Mouse (Mus musculus) G1E (cell line): ENCODE measurements around the gene Rnf126. TPM values are rescaled to one million over a fixed set of nuclear protein-coding genes. Genes with fewer than 3 reads are reported as not detected.

Source experiments
- ATAC-seq: 2 replicates; pipeline ENCODE4 v1.8.0; 2016; ENCODE audit warnings: mild to moderate bottlenecking; ENCODE audit not compliant: insufficient number of reproducible peaks, poor library complexity, low FRiP score, severe bottlenecking; ENCODE audit errors: extremely low read depth
- DNase-seq: peaks from one replicate; pipeline ENCODE4 v3.0.0; 2012; ENCODE audit warnings: low spot score
- H3K27me3 ChIP-seq: 2 replicates; pipeline ENCODE4 v1.6.1; 2012; ENCODE audit warnings: mild to moderate bottlenecking, low read length, inconsistent platforms; ENCODE audit not compliant: insufficient read depth
- H3K36me3 ChIP-seq: replicated peaks from 2 replicates; pipeline ENCODE3; 2012; ENCODE audit warnings: mild to moderate bottlenecking, inconsistent platforms
- H3K4me1 ChIP-seq: 2 replicates; pipeline ENCODE4 v1.6.1; 2012; ENCODE audit warnings: low read depth, low read length, inconsistent platforms, mixed read lengths; ENCODE audit not compliant: insufficient read depth
- H3K4me3 ChIP-seq: 2 replicates; pipeline ENCODE4 v1.5.1; 2012; ENCODE audit warnings: low read depth, mild to moderate bottlenecking, inconsistent platforms, low read length, moderate library complexity, mixed read lengths
- H3K9me3 ChIP-seq: replicated peaks from 2 replicates; pipeline ENCODE4 v1.6.1; 2012; ENCODE audit warnings: inconsistent platforms
- CTCF ChIP-seq: IDR thresholded peaks from 2 replicates; pipeline ENCODE4 v1.5.1; 2012; ENCODE audit warnings: low read depth, low read length, inconsistent platforms, mixed read lengths
- GATA1 ChIP-seq: IDR thresholded peaks from 2 replicates; pipeline ENCODE4 v1.6.1; 2012; ENCODE audit warnings: borderline replicate concordance, low read length, inconsistent platforms, mixed read lengths
- GATA2 ChIP-seq: IDR thresholded peaks from 2 replicates; pipeline ENCODE4 v1.6.1; 2012; ENCODE audit warnings: low read depth, low read length, inconsistent platforms, borderline replicate concordance
- POLR2AphosphoS5 ChIP-seq: IDR thresholded peaks from 2 replicates; pipeline ENCODE4 v1.6.1; 2012; ENCODE audit warnings: low read depth, low read length, inconsistent platforms; ENCODE audit not compliant: insufficient replicate concordance
- TAL1 ChIP-seq: conservative IDR thresholded peaks from 2 replicates; pipeline ENCODE4 v1.6.1; 2012; ENCODE audit warnings: low read depth, low read length, inconsistent platforms, mixed read lengths
- polyA plus RNA-seq: library from polyadenylated mRNA; stranded (reverse); fragments of >175 nt; gene quantifications from 2 replicates; pipeline ENCODE4 v1.2.3, GENCODE M21; 2012
- total RNA-seq, 2 experiments: library from RNA; stranded (forward) in 1 of 2; stranded (reverse) in 1 of 2; fragments of 200-1000 nt in 1 of 2; fragments of >200 nt in 1 of 2; fragmentation: Nextera tagmentation in 1 of 2; gene quantifications; 2 replicates each; pipeline ENCODE4 v1.2.3; 2014 to 2017

Gene Rnf126
- total and polyA plus RNA-seq, 3 experiments = 23.5 to 353 (median 109) TPM

GRCm38 (mm10) chr10:79708668-79709067, 58.1 kb downstream of the Rnf126 start:
- TF ChIP-seq CTCF (no peak), TAL1 (no peak), GATA1 (no peak), GATA2 (no peak), POLR2AphosphoS5 (no peak)
- Histone ChIP-seq H3K9me3 (no peaks in the 10 kb centered on the region), H3K36me3 (peaks cover 85% of the 10 kb centered on the region), H3K4me1 (peaks cover 89% of the 10 kb centered on the region), H3K27me3 (no peaks in the 10 kb centered on the region), H3K4me3 (peak overlapping the region; percentile 66)
- no peak for DNase-seq
- ATAC-seq = no peak

Other genes with a start within 250 kb of the Rnf126 start
Only the 20 nearest of the 34 such genes appear.
- gene Shc2, start 129.0 kb downstream of the Rnf126 start, total RNA-seq (2014; fragmentation: Nextera tagmentation) = not detected in 2 replicates
- 0.05 TPM in 1 of 2 replicates, not detected in the other for gene Shc2, start 129.0 kb downstream of the Rnf126 start, total RNA-seq (2017)
- gene Shc2, start 129.0 kb downstream of the Rnf126 start, polyA plus RNA-seq = not detected in 2 replicates
- not detected in 2 replicates for gene Odf3l2, start 121.2 kb downstream of the Rnf126 start, total RNA-seq (2014; fragmentation: Nextera tagmentation)
- gene Odf3l2, start 121.2 kb downstream of the Rnf126 start, total RNA-seq (2017) = 0.11 TPM in 1 of 2 replicates, not detected in the other
- not detected in 2 replicates for gene Odf3l2, start 121.2 kb downstream of the Rnf126 start, polyA plus RNA-seq
- gene Madcam1, start 102.4 kb downstream of the Rnf126 start, total RNA-seq (2014; fragmentation: Nextera tagmentation) = not detected in 2 replicates
- gene Madcam1, start 102.4 kb downstream of the Rnf126 start, total RNA-seq (2017) = not detected in 2 replicates
- not detected in 2 replicates for gene Madcam1, start 102.4 kb downstream of the Rnf126 start, polyA plus RNA-seq
- gene Tpgs1, start 97.6 kb downstream of the Rnf126 start, total RNA-seq (2014; fragmentation: Nextera tagmentation) = 13.9 and 20.2 TPM in 2 replicates
- gene Tpgs1, start 97.6 kb downstream of the Rnf126 start, total RNA-seq (2017) = 11.6 and 15.5 TPM in 2 replicates
- gene Tpgs1, start 97.6 kb downstream of the Rnf126 start, polyA plus RNA-seq = 78.0 and 91.9 TPM in 2 replicates
- gene Cdc34, start 84.8 kb downstream of the Rnf126 start, total RNA-seq (2014; fragmentation: Nextera tagmentation) = 81.7 and 86.7 TPM in 2 replicates
- 132 and 136 TPM in 2 replicates for gene Cdc34, start 84.8 kb downstream of the Rnf126 start, total RNA-seq (2017)
- 492 and 603 TPM in 2 replicates for gene Cdc34, start 84.8 kb downstream of the Rnf126 start, polyA plus RNA-seq
- not detected in 2 replicates for gene Gzmm, start 77.9 kb downstream of the Rnf126 start, total RNA-seq (2014; fragmentation: Nextera tagmentation)
- gene Gzmm, start 77.9 kb downstream of the Rnf126 start, total RNA-seq (2017) = 0.33 and 0.46 TPM in 2 replicates
- gene Gzmm, start 77.9 kb downstream of the Rnf126 start, polyA plus RNA-seq = 0.19 and 0.28 TPM in 2 replicates
- gene Bsg, start 62.5 kb downstream of the Rnf126 start, total RNA-seq (2014; fragmentation: Nextera tagmentation) = 742 and 832 TPM in 2 replicates
- 308 and 330 TPM in 2 replicates for gene Bsg, start 62.5 kb downstream of the Rnf126 start, total RNA-seq (2017)
- 872 and 1,137 TPM in 2 replicates for gene Bsg, start 62.5 kb downstream of the Rnf126 start, polyA plus RNA-seq
- 0.29 TPM in 1 of 2 replicates, not detected in the other for gene Hcn2, start 50.3 kb downstream of the Rnf126 start, total RNA-seq (2014; fragmentation: Nextera tagmentation)
- gene Hcn2, start 50.3 kb downstream of the Rnf126 start, total RNA-seq (2017) = 0.11 and 0.17 TPM in 2 replicates
- gene Hcn2, start 50.3 kb downstream of the Rnf126 start, polyA plus RNA-seq = 0.27 and 0.47 TPM in 2 replicates
- gene Polrmt, start 20.4 kb downstream of the Rnf126 start, total RNA-seq (2014; fragmentation: Nextera tagmentation) = 44.5 and 50.5 TPM in 2 replicates
- gene Polrmt, start 20.4 kb downstream of the Rnf126 start, total RNA-seq (2017) = 16.7 and 17.1 TPM in 2 replicates
- 45.3 and 45.5 TPM in 2 replicates for gene Polrmt, start 20.4 kb downstream of the Rnf126 start, polyA plus RNA-seq
- gene Fgf22, start 11.9 kb downstream of the Rnf126 start, total RNA-seq (2014; fragmentation: Nextera tagmentation) = not detected in 2 replicates
- gene Fgf22, start 11.9 kb downstream of the Rnf126 start, total RNA-seq (2017) = 0.44 TPM in 1 of 2 replicates, not detected in the other
- not detected in 2 replicates for gene Fgf22, start 11.9 kb downstream of the Rnf126 start, polyA plus RNA-seq
- not detected in 2 replicates for gene Fstl3, start 10.3 kb upstream of the Rnf126 start, total RNA-seq (2014; fragmentation: Nextera tagmentation)
- gene Fstl3, start 10.3 kb upstream of the Rnf126 start, total RNA-seq (2017) = 0.12 and 0.22 TPM in 2 replicates
- gene Fstl3, start 10.3 kb upstream of the Rnf126 start, polyA plus RNA-seq = 0.05 TPM in 1 of 2 replicates, not detected in the other
- not detected in 2 replicates for gene Prss57, start 24.0 kb upstream of the Rnf126 start, total RNA-seq (2014; fragmentation: Nextera tagmentation)
- gene Prss57, start 24.0 kb upstream of the Rnf126 start, total RNA-seq (2017) = 0.05 TPM in 1 of 2 replicates, not detected in the other
- gene Prss57, start 24.0 kb upstream of the Rnf126 start, polyA plus RNA-seq = not detected in 2 replicates
- gene Palm, start 26.6 kb upstream of the Rnf126 start, total RNA-seq (2014; fragmentation: Nextera tagmentation) = not detected in 2 replicates
- 0.11 and 0.17 TPM in 2 replicates for gene Palm, start 26.6 kb upstream of the Rnf126 start, total RNA-seq (2017)
- 0.42 and 0.44 TPM in 2 replicates for gene Palm, start 26.6 kb upstream of the Rnf126 start, polyA plus RNA-seq
- not detected in 2 replicates for gene Misp, start 54.0 kb upstream of the Rnf126 start, total RNA-seq (2014; fragmentation: Nextera tagmentation)
- 0.33 TPM in 1 of 2 replicates, not detected in the other for gene Misp, start 54.0 kb upstream of the Rnf126 start, total RNA-seq (2017)
- gene Misp, start 54.0 kb upstream of the Rnf126 start, polyA plus RNA-seq = not detected in 2 replicates
- 333 and 387 TPM in 2 replicates for gene Ptbp1, start 87.5 kb upstream of the Rnf126 start, total RNA-seq (2014; fragmentation: Nextera tagmentation)
- gene Ptbp1, start 87.5 kb upstream of the Rnf126 start, total RNA-seq (2017) = 168 and 190 TPM in 2 replicates
- 1,117 and 1,292 TPM in 2 replicates for gene Ptbp1, start 87.5 kb upstream of the Rnf126 start, polyA plus RNA-seq
- gene Prtn3, start 107.5 kb upstream of the Rnf126 start, total RNA-seq (2014; fragmentation: Nextera tagmentation) = not detected in 2 replicates
- 0.49 TPM in 1 of 2 replicates, not detected in the other for gene Prtn3, start 107.5 kb upstream of the Rnf126 start, total RNA-seq (2017)
- 2.0 and 2.1 TPM in 2 replicates for gene Prtn3, start 107.5 kb upstream of the Rnf126 start, polyA plus RNA-seq
- gene Plppr3, start 107.7 kb upstream of the Rnf126 start, total RNA-seq (2014; fragmentation: Nextera tagmentation) = not detected in 2 replicates
- gene Plppr3, start 107.7 kb upstream of the Rnf126 start, total RNA-seq (2017) = 0.06 and 0.82 TPM in 2 replicates
- 0.13 and 0.20 TPM in 2 replicates for gene Plppr3, start 107.7 kb upstream of the Rnf126 start, polyA plus RNA-seq
- not detected in 2 replicates for gene Elane, start 119.3 kb upstream of the Rnf126 start, total RNA-seq (2014; fragmentation: Nextera tagmentation)
- 0.23 TPM in 1 of 2 replicates, not detected in the other for gene Elane, start 119.3 kb upstream of the Rnf126 start, total RNA-seq (2017)
- 0.72 and 1.1 TPM in 2 replicates for gene Elane, start 119.3 kb upstream of the Rnf126 start, polyA plus RNA-seq
- not detected in 2 replicates for gene Cfd, start 123.9 kb upstream of the Rnf126 start, total RNA-seq (2014; fragmentation: Nextera tagmentation)
- not detected in 2 replicates for gene Cfd, start 123.9 kb upstream of the Rnf126 start, total RNA-seq (2017)
- not detected in 2 replicates for gene Cfd, start 123.9 kb upstream of the Rnf126 start, polyA plus RNA-seq
- 12.0 and 14.0 TPM in 2 replicates for gene Med16, start 142.0 kb upstream of the Rnf126 start, total RNA-seq (2014; fragmentation: Nextera tagmentation)
- 10.4 and 12.2 TPM in 2 replicates for gene Med16, start 142.0 kb upstream of the Rnf126 start, total RNA-seq (2017)
- 49.4 and 51.7 TPM in 2 replicates for gene Med16, start 142.0 kb upstream of the Rnf126 start, polyA plus RNA-seq